Mouse (Mus musculus) midbrain, embryonic 15.5 days (tissue): ENCODE measurements at regions not wholly inside any gene's neighbourhood (a gene's known extent, or its start where the extent isn't known, plus 50 kb on each side); places are given as distances from the start of the nearest gene placed in this dataset.

ENCODE experiments used
- ATAC-seq: fragments of 200-750 bp; cut with Nextera tagmentation; replicated peaks from 2 replicates; pipeline ENCODE4 v1.8.0; 2017; ENCODE audit warnings: moderate TSS enrichment
- H3K27ac ChIP-seq: fragments of 300-500 bp; sonication (generic); 2 replicates; pipeline ENCODE4 v1.5.1; 2015; ENCODE audit warnings: mild to moderate bottlenecking, inconsistent platforms
- H3K27me3 ChIP-seq: fragments of 300-500 bp; sonication (generic); replicated peaks from 2 replicates; pipeline ENCODE4 v1.6.1; 2015; ENCODE audit warnings: inconsistent platforms
- H3K36me3 ChIP-seq: fragments of 300-500 bp; sonication (generic); replicated peaks from 2 replicates; pipeline ENCODE4 v1.6.1; 2015; ENCODE audit warnings: inconsistent platforms
- H3K4me1 ChIP-seq: fragments of 300-500 bp; sonication (generic); 2 replicates; pipeline ENCODE4 v1.6.1; 2015; ENCODE audit warnings: inconsistent platforms
- H3K4me2 ChIP-seq: fragments of 300-500 bp; sonication (generic); 2 replicates; pipeline ENCODE4 v1.6.1; 2015; ENCODE audit warnings: inconsistent platforms, mild to moderate bottlenecking, moderate library complexity
- H3K4me3 ChIP-seq: fragments of 300-500 bp; sonication (generic); 2 replicates; pipeline ENCODE4 v1.5.1; 2015; ENCODE audit warnings: mild to moderate bottlenecking, inconsistent platforms
- H3K9ac ChIP-seq: fragments of 300-500 bp; sonication (generic); 2 replicates; pipeline ENCODE4 v1.6.1; 2015; ENCODE audit warnings: mild to moderate bottlenecking, inconsistent platforms
- H3K9me3 ChIP-seq: fragments of 300-500 bp; sonication (generic); 2 replicates; pipeline ENCODE4 v1.6.1; 2016; ENCODE audit warnings: inconsistent platforms
- WGBS: fragments of 180-500 bp; shearing (Covaris S2); methylation state at CpG from one replicate; pipeline ENCODE4 v1.1.7; 2015; ENCODE audit warnings: mixed read lengths; 5-methylcytosine and 5-hydroxymethylcytosine counted together

DNA sequence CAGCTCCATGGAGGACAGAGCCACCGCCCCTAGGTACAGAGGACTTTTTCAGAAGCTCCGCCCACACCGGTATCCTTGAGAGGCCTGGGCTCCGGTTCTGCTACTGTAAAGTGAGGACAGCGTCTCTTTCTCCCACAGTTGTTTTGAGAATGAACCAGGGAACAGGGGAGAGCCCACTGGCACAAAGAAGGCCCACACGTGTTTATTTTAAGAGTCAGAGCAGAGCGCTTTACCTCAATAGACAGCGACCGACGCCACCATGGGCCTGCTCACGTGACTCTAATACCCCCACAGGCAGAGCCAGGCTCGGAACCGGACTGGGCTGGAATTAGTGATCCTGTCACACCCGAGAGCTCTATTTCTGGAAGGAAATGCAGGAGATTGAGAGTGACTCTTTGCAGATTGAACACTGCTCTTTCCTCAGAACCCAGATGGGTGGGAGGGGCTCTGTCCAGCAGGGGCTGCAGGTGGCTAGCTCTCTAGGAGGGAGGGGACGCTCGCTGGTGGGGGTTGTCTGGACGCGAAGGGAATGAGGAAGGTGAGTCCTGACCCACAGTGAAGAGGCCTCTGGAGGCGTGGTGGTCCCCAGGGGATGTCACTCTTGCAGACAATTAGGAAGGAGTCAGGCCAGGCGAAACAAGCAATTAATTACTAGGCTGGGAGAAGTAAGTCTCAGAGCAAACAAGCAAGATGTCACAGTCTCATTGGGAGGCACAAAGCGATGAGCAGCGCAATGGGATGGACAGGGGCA, 354.4 kb upstream of the Zdhhc25 start:
- H3K4me3 ChIP-seq = no peak overlapping the region
- no peak overlapping the region for H3K4me2 ChIP-seq
- peaks cover 13% of the 10 kb centered on the region for H3K4me1 ChIP-seq
- H3K9me3 ChIP-seq = no peaks in the 10 kb centered on the region
- H3K9ac ChIP-seq = no peak overlapping the region
- H3K36me3 ChIP-seq = no peaks in the 10 kb centered on the region
- no peak for ATAC-seq
- 51% methylated on average over 22 of the region's 22 CpGs for WGBS
- H3K27ac ChIP-seq = no peak overlapping the region
- H3K27me3 ChIP-seq = 0 out of 2 replicates have a peak, but pooled peaks cover 5% of the 10 kb centered on the region

DNA sequence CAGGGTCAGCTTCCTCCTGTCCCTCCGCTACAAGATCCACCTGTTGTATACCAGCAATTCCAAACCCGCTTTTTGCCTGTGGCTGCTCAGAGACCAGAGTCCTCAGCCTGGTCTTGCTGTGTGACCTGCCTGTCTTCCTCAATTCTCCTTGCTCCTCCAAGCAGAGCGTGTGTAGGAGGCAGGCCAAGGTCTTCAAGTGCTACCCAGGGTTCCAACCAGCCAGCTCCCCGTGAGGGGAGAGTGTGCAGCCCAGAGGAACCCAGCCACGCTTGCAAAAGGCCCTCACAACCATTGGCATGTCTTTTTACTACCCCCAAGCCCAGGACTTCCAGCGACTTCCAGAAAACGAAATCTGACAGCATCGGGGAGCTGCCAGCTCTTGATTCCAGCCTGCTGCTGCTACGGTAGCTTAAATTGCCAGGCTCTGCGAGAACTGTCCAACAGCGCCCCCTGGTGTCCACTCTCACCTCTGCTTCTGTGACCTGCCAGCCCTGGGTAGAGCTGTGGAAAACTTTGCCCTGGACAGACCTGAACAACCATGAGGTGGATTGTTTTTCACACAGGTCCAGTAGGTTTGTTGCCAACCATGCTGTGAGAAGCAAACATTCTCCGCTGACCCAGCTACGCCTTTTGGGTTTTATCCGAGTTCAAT, 352.0 kb upstream of the Zdhhc25 start:
- Histone ChIP-seq H3K9me3 (no peaks in the 10 kb centered on the region), H3K4me2 (0 out of 2 replicates have a peak overlapping the region, but pooled peaks have one; percentile 10), H3K27me3 (0 out of 2 replicates have a peak, but pooled peaks cover 5% of the 10 kb centered on the region), H3K4me1 (peaks cover 13% of the 10 kb centered on the region), H3K9ac (no peak overlapping the region), H3K27ac (no peak overlapping the region), H3K36me3 (no peaks in the 10 kb centered on the region), H3K4me3 (no peak overlapping the region)
- peak; percentile 71 for ATAC-seq
- WGBS = 23% methylated on average over 14 of the region's 14 CpGs

- no peak for ATAC-seq
- Histone ChIP-seq H3K4me2 (no peak overlapping the region), H3K4me3 (no peak overlapping the region), H3K36me3 (no peaks in the 10 kb centered on the region), H3K27me3 (0 out of 2 replicates have a peak, but pooled peaks cover 5% of the 10 kb centered on the region), H3K4me1 (peaks cover 9% of the 10 kb centered on the region), H3K27ac (no peak overlapping the region), H3K9me3 (no peaks in the 10 kb centered on the region), H3K9ac (no peak overlapping the region)
- 67% methylated on average over 16 of the region's 16 CpGs for WGBS
Observed at GRCm38 (mm10) chr15:88288051-88288450, 312.1 kb upstream of the Zdhhc25 start.

DNA sequence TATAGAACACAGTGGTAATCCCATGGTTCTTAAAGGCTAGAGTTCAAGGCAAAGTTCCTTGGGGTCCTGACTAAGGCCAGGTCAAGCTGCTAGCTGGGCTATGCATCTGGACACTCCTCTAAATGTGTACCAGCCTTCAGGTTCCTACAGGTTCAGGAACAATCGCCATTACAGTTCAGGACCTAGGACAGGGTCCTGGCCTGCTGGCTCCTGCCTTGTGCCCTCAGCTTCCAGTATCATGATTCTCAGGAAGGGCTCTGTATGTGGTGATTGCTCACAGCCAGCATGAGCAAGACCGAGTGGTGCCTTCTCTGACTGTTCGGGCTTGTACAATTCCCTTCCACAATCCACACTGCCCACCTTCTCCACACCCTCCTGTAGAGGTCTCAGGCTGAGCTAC, 311.4 kb upstream of the Zdhhc25 start:
- H3K4me2 ChIP-seq = no peak overlapping the region
- H3K27me3 ChIP-seq = 0 out of 2 replicates have a peak, but pooled peaks cover 6% of the 10 kb centered on the region
- H3K9ac ChIP-seq = no peak overlapping the region
- H3K4me1 ChIP-seq = peaks cover 9% of the 10 kb centered on the region
- no peak overlapping the region for H3K27ac ChIP-seq
- no peak overlapping the region for H3K4me3 ChIP-seq
- H3K36me3 ChIP-seq = no peaks in the 10 kb centered on the region
- no peak for ATAC-seq
- no peaks in the 10 kb centered on the region for H3K9me3 ChIP-seq
- 51% methylated on average over 3 of the region's 3 CpGs for WGBS

GRCm38 (mm10) chr15:88290740-88291363, 309.2 kb upstream of the Zdhhc25 start:
- 14% methylated on average over 20 of the region's 20 CpGs for WGBS

DNA sequence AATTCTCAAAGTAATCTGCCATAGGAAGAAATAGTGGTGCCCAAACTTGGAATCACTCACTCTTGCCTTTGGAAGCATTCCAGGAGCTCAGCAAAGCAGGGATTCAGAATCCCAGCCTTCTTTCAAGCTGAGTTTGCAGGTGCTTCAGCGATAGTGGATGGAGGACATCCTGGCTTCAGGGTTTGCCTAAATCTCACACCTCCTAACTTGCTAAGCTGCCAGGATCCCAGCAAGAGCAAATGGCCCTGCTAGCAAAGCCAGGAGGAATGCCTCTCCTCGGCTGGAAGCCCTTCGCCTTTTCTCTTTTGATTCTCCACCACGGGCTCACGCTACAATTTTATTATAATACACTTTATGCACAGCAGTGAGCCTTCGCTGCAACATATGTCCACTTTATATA, 301.0 kb upstream of the Zdhhc25 start:
- Histone ChIP-seq H3K27ac (no peak overlapping the region), H3K4me1 (peaks cover 7% of the 10 kb centered on the region; the same call in 1 of the 2 replicates), H3K36me3 (no peaks in the 10 kb centered on the region), H3K27me3 (no peaks in the 10 kb centered on the region), H3K4me2 (no peak overlapping the region), H3K4me3 (no peak overlapping the region), H3K9me3 (no peaks in the 10 kb centered on the region), H3K9ac (no peak overlapping the region)
- 57% methylated on average over 6 of the region's 6 CpGs for WGBS
- no peak for ATAC-seq

More at GRCm38 (mm10) chr15:88290740-88291363, 309.2 kb upstream of the Zdhhc25 start:
- Histone ChIP-seq H3K9me3 (no peaks in the 10 kb centered on the region), H3K27me3 (0 out of 2 replicates have a peak, but pooled peaks cover 6% of the 10 kb centered on the region), H3K27ac (no peak overlapping the region), H3K36me3 (no peaks in the 10 kb centered on the region), H3K9ac (0 out of 2 replicates have a peak overlapping the region, but pooled peaks have one; percentile 7), H3K4me3 (peak overlapping the region; percentile 3; the same call in 1 of the 2 replicates), H3K4me2 (peak overlapping the region; percentile 43), H3K4me1 (peaks cover 9% of the 10 kb centered on the region)
- ATAC-seq = peak; percentile 45

DNA sequence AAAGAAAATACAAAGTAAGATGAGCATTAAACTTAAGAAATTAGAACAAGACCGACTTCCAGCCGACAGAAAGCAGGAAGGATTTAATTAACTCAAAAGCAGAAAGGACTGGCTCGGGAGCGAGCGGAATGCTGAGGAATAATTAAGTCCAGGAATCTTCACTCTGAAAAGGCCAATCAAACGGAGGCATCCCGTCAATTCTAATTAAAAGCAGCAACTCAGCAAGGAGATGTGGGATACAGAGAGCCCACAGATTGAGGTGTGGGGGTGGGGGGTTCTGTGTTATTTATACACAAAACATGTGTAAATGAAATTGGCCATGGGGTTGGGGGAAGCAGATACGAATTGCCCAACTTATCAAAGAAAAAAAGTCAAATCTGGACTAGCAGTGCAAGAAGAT, 288.9 kb upstream of the Zdhhc25 start:
- Histone ChIP-seq H3K4me3 (no peak overlapping the region), H3K27ac (no peak overlapping the region)
- WGBS = 19% methylated on average over 8 of the region's 8 CpGs

DNA sequence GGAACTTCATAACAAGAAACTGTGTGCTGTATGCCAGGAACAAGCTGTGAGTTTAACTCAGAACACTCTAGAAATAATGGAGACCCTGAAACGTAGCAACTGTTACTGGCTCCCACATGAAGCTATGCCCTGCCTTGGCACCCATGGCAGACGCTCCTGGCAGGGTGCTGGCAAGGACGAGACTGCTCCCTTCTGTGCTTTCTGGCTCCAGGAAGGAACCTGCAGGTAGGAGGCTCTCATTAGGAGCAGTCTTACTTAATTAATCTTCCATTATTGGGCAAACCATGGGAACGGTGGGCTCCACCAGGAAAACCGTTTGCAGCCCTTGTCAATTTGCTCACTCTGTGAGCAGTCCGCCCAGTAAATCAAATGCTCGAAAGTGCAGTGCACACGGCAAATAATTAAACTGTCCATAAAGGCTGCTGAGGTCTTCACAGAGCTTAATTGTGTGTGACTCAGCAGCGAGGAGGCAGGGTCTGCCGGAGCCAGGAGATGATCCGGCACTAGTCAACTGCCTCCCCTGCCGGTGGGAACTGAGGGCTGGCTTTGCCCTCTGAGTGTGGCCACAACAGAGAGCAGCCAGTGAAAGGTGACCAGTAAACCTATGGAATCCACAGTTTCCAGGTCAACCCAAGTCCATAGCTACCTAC, 285.2 kb upstream of the Zdhhc25 start:
- Histone ChIP-seq H3K9ac (no peak overlapping the region), H3K4me3 (no peak overlapping the region), H3K9me3 (no peaks in the 10 kb centered on the region), H3K4me1 (peaks cover 20% of the 10 kb centered on the region), H3K36me3 (no peaks in the 10 kb centered on the region), H3K27me3 (no peaks in the 10 kb centered on the region), H3K27ac (peak overlapping the region; percentile 50), H3K4me2 (no peak overlapping the region)
- ATAC-seq = no peak
- 30% methylated on average over 12 of the region's 12 CpGs for WGBS

More for the DNA sequence above, 288.9 kb upstream of the Zdhhc25 start:
- no peak for ATAC-seq
- Histone ChIP-seq H3K9me3 (no peaks in the 10 kb centered on the region), H3K9ac (no peak overlapping the region), H3K27me3 (no peaks in the 10 kb centered on the region; the same call in 1 of the 2 replicates), H3K36me3 (no peaks in the 10 kb centered on the region), H3K4me2 (no peak overlapping the region), H3K4me1 (peaks cover 20% of the 10 kb centered on the region)

- no peaks in the 10 kb centered on the region for H3K9me3 ChIP-seq
- H3K27ac ChIP-seq = no peak overlapping the region
- ATAC-seq = no peak
- no peaks in the 10 kb centered on the region for H3K36me3 ChIP-seq
- H3K4me2 ChIP-seq = no peak overlapping the region
- no peak overlapping the region for H3K4me3 ChIP-seq
- H3K4me1 ChIP-seq = peaks cover 15% of the 10 kb centered on the region
- H3K9ac ChIP-seq = no peak overlapping the region
- 33% methylated on average over 8 of the region's 8 CpGs for WGBS
- H3K27me3 ChIP-seq = no peaks in the 10 kb centered on the region
Observed at GRCm38 (mm10) chr15:88318048-88318447, 282.1 kb upstream of the Zdhhc25 start.

DNA sequence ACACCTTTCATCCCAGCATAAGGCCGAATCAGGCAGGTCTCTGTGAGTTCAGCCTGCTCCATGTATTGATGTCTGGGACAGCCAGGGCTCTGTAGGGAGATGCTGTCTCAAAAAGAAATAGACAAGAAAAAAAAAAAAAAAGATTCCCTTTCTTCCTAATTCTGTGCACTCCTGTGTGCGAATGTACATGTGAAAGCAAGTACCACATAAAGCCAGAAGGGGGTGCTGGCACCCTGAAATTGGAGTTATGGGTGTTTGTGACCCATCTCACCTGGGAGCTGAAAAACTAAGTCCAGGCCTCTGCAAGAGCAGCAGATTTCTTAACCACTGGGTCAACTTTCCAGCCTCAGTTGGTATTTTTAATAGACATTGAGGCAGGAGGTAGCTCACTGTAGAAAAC, 280.6 kb upstream of the Zdhhc25 start:
- no peak overlapping the region for H3K4me3 ChIP-seq
- no peaks in the 10 kb centered on the region for H3K36me3 ChIP-seq
- H3K27me3 ChIP-seq = no peaks in the 10 kb centered on the region
- H3K4me1 ChIP-seq = peaks cover 11% of the 10 kb centered on the region
- H3K9me3 ChIP-seq = no peaks in the 10 kb centered on the region
- WGBS = 85% methylated on average over 2 of the region's 2 CpGs
- no peak overlapping the region for H3K9ac ChIP-seq
- ATAC-seq = no peak
- H3K4me2 ChIP-seq = no peak overlapping the region
- no peak overlapping the region for H3K27ac ChIP-seq

- H3K9me3 ChIP-seq = no peaks in the 10 kb centered on the region
- no peaks in the 10 kb centered on the region for H3K36me3 ChIP-seq
Observed at GRCm38 (mm10) chr15:88323584-88324375, 276.3 kb upstream of the Zdhhc25 start.

More at GRCm38 (mm10) chr15:88323584-88324375, 276.3 kb upstream of the Zdhhc25 start:
- Histone ChIP-seq H3K4me2 (no peak overlapping the region), H3K4me1 (peaks cover 3% of the 10 kb centered on the region), H3K27ac (no peak overlapping the region), H3K9ac (no peak overlapping the region), H3K27me3 (no peaks in the 10 kb centered on the region), H3K4me3 (no peak overlapping the region)
- 51% methylated on average over 16 of the region's 16 CpGs for WGBS
- no peak for ATAC-seq
